Mouse (Mus musculus) lung, postnatal 0 days (tissue): ENCODE measurements around the gene Olfr312.

Experiments
- CTCF ChIP-seq: IDR thresholded peaks from 2 replicates; pipeline ENCODE4 v1.5.1; 2016; ENCODE audit warnings: antibody characterized with exemption, mild to moderate bottlenecking
- EP300 ChIP-seq: IDR thresholded peaks from 2 replicates; pipeline ENCODE4 v1.6.1; 2016; ENCODE audit warnings: antibody characterized with exemption, mild to moderate bottlenecking, control low read depth

- TF ChIP-seq CTCF (no peak), EP300 (no peak)
Observed at GRCm38 (mm10) chr11:58829764-58830163, 727 bp downstream of the Olfr312 start.
